10 mouse cellular contexts compared by ENCODE assay signal in genomic region chr1:89245202-89246003, GRCm38 (mm10).
DNase-seq lines count a peak whose midpoint lies in the region; ATAC-seq lines count a peak whose summit lies in the region.
"Had no signal": no experiment of that assay in that cellular context is flagged by ENCODE, and none has a peak within 500 bp of the region (broad histone marks: within the 10 kb centered on the region; RNA-seq: fewer than 3 reads in every experiment).

No protein-coding gene starts in this region.

- H3K9me3 ChIP-seq in neural tube, embryonic 12.5 days, result peaks cover 8% of the 10 kb centered on the region; the same call in 1 of the 2 replicates
- H3K9me3 ChIP-seq in midbrain, embryonic 11.5 days (ENCODE audit: control insufficient read depth, low read length), result peaks cover 3% of the 10 kb centered on the region; the same call in 1 of the 2 replicates

- 34% methylated on average over 11 of the region's 11 CpGs for WGBS in neural tube, embryonic 12.5 days
- WGBS in midbrain, embryonic 11.5 days, result 49% methylated on average over 11 of the region's 11 CpGs

- no peak for ATAC-seq in neural tube, embryonic 12.5 days (ENCODE audit: low FRiP score, low read depth)
- ATAC-seq in midbrain, embryonic 11.5 days (ENCODE audit: low FRiP score), result peak; percentile 64

- no peaks in the 10 kb centered on the region for H3K36me3 ChIP-seq in neural tube, embryonic 12.5 days
- H3K36me3 ChIP-seq in midbrain, embryonic 11.5 days (ENCODE audit: control insufficient read depth, insufficient read depth, low read length), result no peaks in the 10 kb centered on the region
- H3K36me3 ChIP-seq: embryonic facial prominence, embryonic 12.5 days; heart, embryonic 13.5 days had no signal

- DNase-seq in neural tube, embryonic 10.5 days (ENCODE audit: extremely low spot score, low spot score), result no peak
- DNase-seq in forelimb bud, embryonic 11.5 days (ENCODE audit: low read depth, low spot score), result peak; percentile 34
- DNase-seq in midbrain, embryonic 11.5 days (ENCODE audit: low spot score, missing footprints), result no peak
- no peak for DNase-seq in left cerebral cortex, adult 18-20 months (ENCODE audit: low spot score in 2 of 2)
- no peak for DNase-seq in gastrocnemius, postnatal 25 days
- no peak for DNase-seq in left cerebral cortex, adult 9 months (ENCODE audit: low spot score in 2 of 2)
- no peak for DNase-seq in testis, postnatal 10 days (ENCODE audit: low spot score)

- H3K4me3 ChIP-seq in neural tube, embryonic 12.5 days, result no peak overlapping the region
- H3K4me3 ChIP-seq in midbrain, embryonic 11.5 days (ENCODE audit: low read depth, low read length), result no peak overlapping the region
- H3K4me3 ChIP-seq: embryonic facial prominence, embryonic 12.5 days; heart, embryonic 13.5 days had no signal

- H3K4me2 ChIP-seq in neural tube, embryonic 12.5 days (replicated peaks), result peak overlapping the region; percentile 16; the same call in 1 of the 2 replicates
- no peak overlapping the region for H3K4me2 ChIP-seq in midbrain, embryonic 11.5 days
- H3K4me2 ChIP-seq: embryonic facial prominence, embryonic 12.5 days; heart, embryonic 13.5 days had no signal

- no peak overlapping the region for H3K9ac ChIP-seq in neural tube, embryonic 12.5 days
- peak overlapping the region; percentile 1; the same call in 1 of the 2 replicates for H3K9ac ChIP-seq in midbrain, embryonic 11.5 days (ENCODE audit: low read length)
- H3K9ac ChIP-seq: embryonic facial prominence, embryonic 12.5 days; heart, embryonic 13.5 days had no signal

- H3K4me1 ChIP-seq in neural tube, embryonic 12.5 days, result peaks cover 5% of the 10 kb centered on the region
- peaks cover 9% of the 10 kb centered on the region for H3K4me1 ChIP-seq in midbrain, embryonic 11.5 days (ENCODE audit: control insufficient read depth, insufficient read depth, low read length)
- H3K4me1 ChIP-seq: heart, embryonic 13.5 days had no signal

- H3K27ac ChIP-seq in neural tube, embryonic 12.5 days, result no peak overlapping the region
- H3K27ac ChIP-seq in midbrain, embryonic 11.5 days (ENCODE audit: low read depth, low read length), result peak overlapping the region; percentile 12; the same call in 1 of the 2 replicates
- H3K27ac ChIP-seq: embryonic facial prominence, embryonic 12.5 days; heart, embryonic 13.5 days had no signal

- H3K27me3 ChIP-seq in neural tube, embryonic 12.5 days (replicated peaks), result no peaks in the 10 kb centered on the region
- no peaks in the 10 kb centered on the region for H3K27me3 ChIP-seq in midbrain, embryonic 11.5 days (ENCODE audit: control insufficient read depth, insufficient read depth, low read length)
- H3K27me3 ChIP-seq: embryonic facial prominence, embryonic 12.5 days; heart, embryonic 13.5 days had no signal
